14 mouse cellular contexts compared by ENCODE assay signal in genomic region chrX:52934496-52934895, GRCm38 (mm10). TPM values are rescaled to one million over a fixed set of nuclear protein-coding genes. Genes with fewer than 3 reads are reported as not detected.
DNase-seq lines count a peak whose midpoint lies in the region; ATAC-seq lines count a peak whose summit lies in the region.
"Had no signal": no experiment of that assay in that cellular context is flagged by ENCODE, and none has a peak within 500 bp of the region (broad histone marks: within the 10 kb centered on the region; RNA-seq: fewer than 3 reads in every experiment).

No protein-coding gene starts in this region.

- H3K4me1 ChIP-seq in hindbrain, embryonic 11.5 days (replicated peaks; ENCODE audit: control insufficient read depth, insufficient read depth, low read length): no peaks in the 10 kb centered on the region
- no peaks in the 10 kb centered on the region for H3K4me1 ChIP-seq in hindbrain, embryonic 12.5 days
- H3K4me1 ChIP-seq in embryonic facial prominence, embryonic 14.5 days (ENCODE audit: control insufficient read depth, insufficient read depth, low read length): no peaks in the 10 kb centered on the region
- H3K4me1 ChIP-seq: heart, embryonic 13.5 days; liver, embryonic 15.5 days; midbrain, embryonic 12.5 days had no signal

- 86% methylated on average over 2 of the region's 2 CpGs for WGBS in hindbrain, embryonic 11.5 days
- WGBS in hindbrain, embryonic 12.5 days: 55% methylated on average over 2 of the region's 2 CpGs
- WGBS in embryonic facial prominence, embryonic 14.5 days: 43% methylated on average over 2 of the region's 2 CpGs

- no peak overlapping the region for H3K9ac ChIP-seq in hindbrain, embryonic 11.5 days (ENCODE audit: low read depth, low read length)
- no peak overlapping the region for H3K9ac ChIP-seq in hindbrain, embryonic 12.5 days
- no peak overlapping the region for H3K9ac ChIP-seq in embryonic facial prominence, embryonic 14.5 days (ENCODE audit: low read depth, low read length)
- H3K9ac ChIP-seq: heart, embryonic 13.5 days; liver, embryonic 15.5 days; midbrain, embryonic 12.5 days had no signal

- H3K27me3 ChIP-seq in hindbrain, embryonic 11.5 days (ENCODE audit: control insufficient read depth, insufficient read depth, low read length): no peaks in the 10 kb centered on the region
- no peaks in the 10 kb centered on the region for H3K27me3 ChIP-seq in hindbrain, embryonic 12.5 days
- no peaks in the 10 kb centered on the region for H3K27me3 ChIP-seq in embryonic facial prominence, embryonic 14.5 days (replicated peaks; ENCODE audit: control insufficient read depth, insufficient read depth, low read length)
- H3K27me3 ChIP-seq: heart, embryonic 13.5 days; liver, embryonic 15.5 days; midbrain, embryonic 12.5 days had no signal

- H3K27ac ChIP-seq in hindbrain, embryonic 11.5 days (ENCODE audit: low read depth, low read length): no peak overlapping the region
- no peak overlapping the region for H3K27ac ChIP-seq in hindbrain, embryonic 12.5 days
- no peak overlapping the region for H3K27ac ChIP-seq in embryonic facial prominence, embryonic 14.5 days (replicated peaks; ENCODE audit: low read depth, low read length)
- H3K27ac ChIP-seq: heart, embryonic 13.5 days; liver, embryonic 15.5 days; midbrain, embryonic 12.5 days had no signal

- peak; percentile 9 for DNase-seq in hindbrain, embryonic 11.5 days (ENCODE audit: low spot score)
- peak; percentile 15 for DNase-seq in 3T3-L1 (ENCODE audit: low read depth, low spot score)
- peak; percentile 8 for DNase-seq in CD4-positive, CD25-positive, alpha-beta regulatory T cell, adult 2 months (ENCODE audit: low read depth, low spot score)
- DNase-seq in embryonic facial prominence, embryonic 14.5 days (ENCODE audit: low spot score): peak; percentile 2
- DNase-seq in frontal cortex, postnatal 14 days (ENCODE audit: low spot score in 2 of 2): no peak
- no peak for DNase-seq in urinary bladder, postnatal 36 days (ENCODE audit: low spot score in 2 of 2)
- DNase-seq: kidney, adult 2 months; spleen, adult 18-20 months; thymus, postnatal 25 days had no signal

- H3K4me2 ChIP-seq in hindbrain, embryonic 11.5 days (replicated peaks; ENCODE audit: low read depth, low read length): no peak overlapping the region
- H3K4me2 ChIP-seq in hindbrain, embryonic 12.5 days (replicated peaks): no peak overlapping the region
- H3K4me2 ChIP-seq in embryonic facial prominence, embryonic 14.5 days (ENCODE audit: low read depth, low read length): no peak overlapping the region
- H3K4me2 ChIP-seq: heart, embryonic 13.5 days; liver, embryonic 15.5 days; midbrain, embryonic 12.5 days had no signal

- ATAC-seq in hindbrain, embryonic 11.5 days (ENCODE audit: low FRiP score): no peak
- ATAC-seq in hindbrain, embryonic 12.5 days (ENCODE audit: low FRiP score): no peak
- no peak for ATAC-seq in embryonic facial prominence, embryonic 14.5 days (ENCODE audit: low read depth)
- no peak for ATAC-seq in megakaryocyte-erythroid progenitor cell, adult 5-6 weeks (replicated peaks; ENCODE audit: low FRiP score, low TSS enrichment, poor library complexity, severe bottlenecking)

- H3K9me3 ChIP-seq in hindbrain, embryonic 11.5 days (ENCODE audit: control insufficient read depth, low read length): no peaks in the 10 kb centered on the region
- no peaks in the 10 kb centered on the region for H3K9me3 ChIP-seq in hindbrain, embryonic 12.5 days (replicated peaks)
- no peaks in the 10 kb centered on the region for H3K9me3 ChIP-seq in embryonic facial prominence, embryonic 14.5 days (ENCODE audit: control insufficient read depth, low read length)
- H3K9me3 ChIP-seq: heart, embryonic 13.5 days; liver, embryonic 15.5 days; midbrain, embryonic 12.5 days had no signal

- H3K36me3 ChIP-seq in hindbrain, embryonic 11.5 days (ENCODE audit: control insufficient read depth, insufficient read depth, low read length): no peaks in the 10 kb centered on the region
- H3K36me3 ChIP-seq in hindbrain, embryonic 12.5 days: no peaks in the 10 kb centered on the region
- no peaks in the 10 kb centered on the region for H3K36me3 ChIP-seq in embryonic facial prominence, embryonic 14.5 days (ENCODE audit: control insufficient read depth, insufficient read depth, low read length)
- H3K36me3 ChIP-seq: liver, embryonic 15.5 days had no signal

- no peak overlapping the region for H3K4me3 ChIP-seq in hindbrain, embryonic 11.5 days (ENCODE audit: low read depth, low read length)
- no peak overlapping the region for H3K4me3 ChIP-seq in hindbrain, embryonic 12.5 days
- no peak overlapping the region for H3K4me3 ChIP-seq in embryonic facial prominence, embryonic 14.5 days (ENCODE audit: low read depth, low read length)
- H3K4me3 ChIP-seq: heart, embryonic 13.5 days; liver, embryonic 15.5 days; midbrain, embryonic 12.5 days had no signal

RNA-seq across cellular contexts. Expression of gene Phf6, which starts 22.4 kb away (rescaled TPM):
- polyA plus RNA-seq in hindbrain, embryonic 11.5 days (2014; fragmentation: Nextera tagmentation; extraction: Ambion mirVana): 99.6 and 117 TPM in 2 replicates
- polyA plus RNA-seq in hindbrain, embryonic 12.5 days (2016; fragmentation: Nextera tagmentation; extraction: Ambion mirVana): 97.7 and 103 TPM in 2 replicates
- polyA plus RNA-seq in embryonic facial prominence, embryonic 14.5 days (2014; fragmentation: Nextera tagmentation; extraction: Ambion mirVana): 37.1 and 39.7 TPM in 2 replicates
- total RNA-seq in megakaryocyte-erythroid progenitor cell, adult 5-6 weeks (2014; fragmentation: Nextera tagmentation): 32.8 and 47.3 TPM in 2 replicates
- 54.3 and 58.1 TPM in 2 replicates for total RNA-seq in megakaryocyte-erythroid progenitor cell, adult 5-6 weeks (2017)

RNA-seq across cellular contexts. Expression of gene Hprt, which starts 53.4 kb away (rescaled TPM):
- polyA plus RNA-seq in hindbrain, embryonic 11.5 days (2014; fragmentation: Nextera tagmentation; extraction: Ambion mirVana): 79.4 and 79.6 TPM in 2 replicates
- 54.8 and 57.3 TPM in 2 replicates for polyA plus RNA-seq in hindbrain, embryonic 12.5 days (2016; fragmentation: Nextera tagmentation; extraction: Ambion mirVana)
- 157 and 162 TPM in 2 replicates for polyA plus RNA-seq in embryonic facial prominence, embryonic 14.5 days (2014; fragmentation: Nextera tagmentation; extraction: Ambion mirVana)
- total RNA-seq in megakaryocyte-erythroid progenitor cell, adult 5-6 weeks (2014; fragmentation: Nextera tagmentation): 191 and 245 TPM in 2 replicates
- total RNA-seq in megakaryocyte-erythroid progenitor cell, adult 5-6 weeks (2017): 376 and 396 TPM in 2 replicates

Comparison
In these comparisons a context has a peak if more than half of its experiments do, and no peak if none do; other contexts are left out.
1. DNase-seq: peak in hindbrain, embryonic 11.5 days (single experiment), 3T3-L1 (single experiment), CD4-positive, CD25-positive, alpha-beta regulatory T cell, adult 2 months (single experiment) and embryonic facial prominence, embryonic 14.5 days (single experiment); none in frontal cortex, postnatal 14 days (0 of 2) and urinary bladder, postnatal 36 days (0 of 2).